Mouse (Mus musculus): Measurements from ENCODE around the gene Rnf166. TPM values are rescaled to one million over a fixed set of nuclear protein-coding genes. Genes with fewer than 3 reads are reported as not detected.
A peak's percentile ranks its signal among the peaks of the same experiment; 100 is the strongest.

Rnf166 gene
- polyA plus RNA-seq, 1 experiment from 2014 or later: 34.9 TPM

DNA sequence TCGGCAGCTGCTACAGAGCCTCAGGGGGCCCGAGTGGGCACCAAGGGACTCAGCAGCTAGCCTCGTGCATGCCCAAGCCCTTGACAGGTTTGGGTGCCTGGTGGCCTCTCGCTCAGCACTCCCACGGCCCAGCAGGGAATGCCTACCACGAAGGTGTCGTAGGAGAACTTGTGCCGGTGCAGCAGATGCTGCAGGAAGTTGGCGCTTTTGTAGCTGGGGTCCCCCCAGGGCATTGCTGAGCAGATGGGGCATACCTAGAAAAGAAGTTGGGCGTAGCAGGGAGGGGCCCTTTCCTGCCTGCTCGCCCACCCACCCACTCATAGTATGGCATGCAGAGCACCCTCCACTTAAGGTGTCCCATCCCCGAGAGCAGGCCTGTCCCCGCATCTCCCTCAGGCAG is 8.0 kb downstream of the Rnf166 start:
- no peak for ATAC-seq (ENCODE audit: low FRiP score)
- Histone ChIP-seq H3K4me1 (no peaks in the 10 kb centered on the region; the same call in 1 of the 2 replicates), H3K27ac (replicated peaks) (no peak overlapping the region), H3K4me3 (replicated peaks) (no peak overlapping the region), H3K27me3 (replicated peaks) (peaks cover 12% of the 10 kb centered on the region), H3K4me2 (no peak overlapping the region), H3K9ac (replicated peaks) (no peak overlapping the region), H3K36me3 (peaks cover 40% of the 10 kb centered on the region), H3K9me3 (replicated peaks) (no peaks in the 10 kb centered on the region)
- 87% methylated on average over 13 of the region's 13 CpGs for WGBS

DNA sequence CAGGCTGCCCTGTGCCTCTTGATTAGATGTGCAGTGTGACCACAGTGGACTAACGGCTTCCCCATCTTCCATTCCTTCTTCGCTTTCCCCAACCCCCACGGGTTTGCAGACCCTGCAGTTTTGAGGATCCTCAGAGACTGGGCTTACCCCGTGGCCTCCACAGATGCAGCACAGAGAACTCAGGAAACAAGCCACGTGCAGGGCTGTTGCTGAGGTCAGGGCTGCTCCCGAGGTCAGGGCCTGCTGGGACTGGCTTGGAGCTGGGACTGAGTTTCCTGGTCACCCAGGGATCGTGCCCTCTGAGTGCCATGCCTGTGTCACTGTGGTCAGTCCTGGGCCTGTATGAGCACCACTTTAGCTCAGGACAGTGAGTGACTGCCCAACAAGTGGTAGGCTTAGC is 10.9 kb downstream of the Rnf166 start:
- ATAC-seq (ENCODE audit: low FRiP score): no peak
- H3K9me3 ChIP-seq (replicated peaks): no peaks in the 10 kb centered on the region
- H3K4me2 ChIP-seq: no peak overlapping the region
- H3K27me3 ChIP-seq (replicated peaks): peaks cover 40% of the 10 kb centered on the region
- 72% methylated on average over 7 of the region's 7 CpGs for WGBS
- peaks cover 15% of the 10 kb centered on the region for H3K4me1 ChIP-seq
- H3K27ac ChIP-seq (replicated peaks): no peak overlapping the region
- H3K9ac ChIP-seq (replicated peaks): no peak overlapping the region
- no peak overlapping the region for H3K4me3 ChIP-seq (replicated peaks)
- H3K36me3 ChIP-seq: peaks cover 33% of the 10 kb centered on the region

DNA sequence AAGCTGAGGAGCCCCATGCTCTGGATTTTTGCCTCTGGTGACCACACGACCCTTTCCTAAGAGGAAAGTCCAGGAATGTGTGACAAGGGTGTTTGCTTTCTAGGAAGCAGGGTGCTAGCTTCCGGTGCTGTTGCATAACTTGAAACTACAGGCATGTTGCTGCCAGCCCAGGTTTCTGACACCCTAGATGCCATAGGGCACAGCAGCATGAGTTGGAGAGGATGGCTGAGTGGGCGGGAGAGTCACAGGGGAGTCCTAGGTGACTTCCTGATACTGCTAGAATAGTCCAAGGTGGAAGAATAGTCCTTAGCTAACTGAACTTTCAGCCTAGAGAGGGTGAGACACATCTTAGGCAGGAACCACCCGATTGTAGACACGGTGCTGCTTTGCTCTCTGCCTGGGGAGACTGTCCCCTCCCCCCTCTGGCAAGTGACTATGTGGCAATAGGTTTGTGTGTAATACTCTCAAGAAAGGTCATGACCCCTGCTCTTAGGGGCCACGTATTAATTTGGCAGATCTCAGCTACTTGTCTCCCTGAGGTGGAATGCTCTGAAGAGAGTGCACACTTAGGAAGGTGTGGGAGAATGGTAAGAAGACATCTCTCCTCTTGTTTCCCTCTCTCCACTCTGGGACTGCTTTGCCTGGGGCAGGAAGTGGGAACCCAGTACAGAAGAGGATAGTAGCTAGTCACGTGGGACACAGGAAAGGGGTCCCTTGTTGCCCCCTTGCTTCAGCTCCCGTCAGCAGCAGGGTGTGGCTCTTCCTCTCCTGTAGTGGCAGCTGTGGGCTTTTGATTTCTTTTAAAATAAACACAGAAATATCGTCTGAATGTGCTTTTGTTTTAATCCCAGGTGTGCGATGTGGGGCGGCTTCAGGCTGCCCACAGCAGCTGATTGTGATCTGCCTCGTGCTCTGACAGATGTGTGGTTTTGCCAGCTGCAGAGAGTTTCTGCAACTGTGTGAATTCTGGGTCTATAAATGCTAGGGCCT is 11.9 kb downstream of the Rnf166 start:
- Histone ChIP-seq H3K27ac (replicated peaks) (no peak overlapping the region), H3K27me3 (replicated peaks) (peaks cover 50% of the 10 kb centered on the region), H3K4me2 (no peak overlapping the region), H3K9me3 (replicated peaks) (no peaks in the 10 kb centered on the region), H3K9ac (replicated peaks) (no peak overlapping the region), H3K4me3 (replicated peaks) (no peak overlapping the region), H3K4me1 (peaks cover 17% of the 10 kb centered on the region), H3K36me3 (peaks cover 26% of the 10 kb centered on the region)
- 68% methylated on average over 12 of the region's 12 CpGs for WGBS
- no peak for ATAC-seq (ENCODE audit: low FRiP score)

DNA sequence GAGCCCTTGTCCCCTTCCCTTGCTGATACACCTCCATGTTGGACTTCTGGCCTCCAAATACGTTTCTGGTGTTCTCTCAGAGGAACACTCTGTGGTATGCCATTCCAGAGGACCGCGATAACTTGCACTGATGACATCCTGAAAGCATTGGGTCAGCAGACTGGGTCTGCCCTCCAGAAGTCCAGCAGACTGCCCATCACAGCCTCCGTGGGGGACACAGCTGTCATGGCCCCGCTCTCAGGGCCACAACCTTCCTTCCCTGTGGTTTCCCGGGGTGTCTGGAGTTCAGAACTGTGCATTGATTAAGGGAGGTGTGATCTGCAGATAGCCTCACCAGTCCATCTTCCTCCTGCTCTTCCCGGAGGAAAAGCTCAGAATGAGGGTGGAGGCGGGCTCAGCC is 13.4 kb downstream of the Rnf166 start:
- H3K27me3 ChIP-seq (replicated peaks): peaks cover 60% of the 10 kb centered on the region
- H3K9ac ChIP-seq (replicated peaks): no peak overlapping the region
- peaks cover 19% of the 10 kb centered on the region for H3K36me3 ChIP-seq
- H3K4me3 ChIP-seq (replicated peaks): no peak overlapping the region
- no peak for ATAC-seq (ENCODE audit: low FRiP score)
- H3K27ac ChIP-seq (replicated peaks): no peak overlapping the region
- peaks cover 17% of the 10 kb centered on the region for H3K4me1 ChIP-seq
- H3K4me2 ChIP-seq: no peak overlapping the region
- no peaks in the 10 kb centered on the region for H3K9me3 ChIP-seq (replicated peaks)
- 75% methylated on average over 8 of the region's 8 CpGs for WGBS

DNA sequence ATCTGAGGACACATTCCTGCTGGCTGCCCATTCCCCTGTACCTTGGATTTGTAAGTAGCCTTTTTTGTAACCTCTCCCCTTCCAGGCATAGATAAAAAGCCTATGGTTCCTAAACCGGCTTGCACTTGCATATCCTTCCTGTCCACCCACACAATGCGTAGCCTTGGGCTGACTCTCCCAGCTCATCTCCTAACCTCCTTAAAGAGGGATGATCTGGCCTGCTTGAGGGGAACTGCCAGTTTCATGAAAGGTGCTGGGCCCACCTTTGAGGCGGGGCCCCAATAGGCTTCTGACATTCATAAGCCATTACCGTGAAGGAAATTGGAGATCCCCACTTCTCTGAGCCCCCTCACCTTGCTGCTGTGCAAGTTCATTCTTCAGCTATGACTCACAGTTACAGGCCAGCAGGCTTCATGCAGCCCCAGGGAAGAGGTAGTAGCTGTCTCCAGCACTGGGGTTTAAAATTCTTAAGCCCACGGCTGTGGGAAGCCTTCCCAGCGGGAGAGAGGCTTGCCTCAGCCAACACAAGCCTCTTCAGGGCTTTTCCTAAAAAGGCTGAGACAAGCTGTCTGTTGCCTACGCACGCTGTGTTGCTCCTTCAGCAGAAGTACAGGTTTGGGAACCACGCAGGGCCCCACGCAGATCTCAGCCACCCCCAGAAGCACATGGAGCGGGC is 14.3 kb downstream of the Rnf166 start:
- Histone ChIP-seq H3K27me3 (replicated peaks) (peaks cover 60% of the 10 kb centered on the region), H3K27ac (replicated peaks) (no peak overlapping the region), H3K4me2 (no peak overlapping the region), H3K4me3 (replicated peaks) (no peak overlapping the region), H3K36me3 (peaks cover 14% of the 10 kb centered on the region), H3K9me3 (replicated peaks) (no peaks in the 10 kb centered on the region), H3K9ac (replicated peaks) (no peak overlapping the region), H3K4me1 (peaks cover 17% of the 10 kb centered on the region)
- ATAC-seq (ENCODE audit: low FRiP score): no peak
- 60% methylated on average over 11 of the region's 11 CpGs for WGBS

DNA sequence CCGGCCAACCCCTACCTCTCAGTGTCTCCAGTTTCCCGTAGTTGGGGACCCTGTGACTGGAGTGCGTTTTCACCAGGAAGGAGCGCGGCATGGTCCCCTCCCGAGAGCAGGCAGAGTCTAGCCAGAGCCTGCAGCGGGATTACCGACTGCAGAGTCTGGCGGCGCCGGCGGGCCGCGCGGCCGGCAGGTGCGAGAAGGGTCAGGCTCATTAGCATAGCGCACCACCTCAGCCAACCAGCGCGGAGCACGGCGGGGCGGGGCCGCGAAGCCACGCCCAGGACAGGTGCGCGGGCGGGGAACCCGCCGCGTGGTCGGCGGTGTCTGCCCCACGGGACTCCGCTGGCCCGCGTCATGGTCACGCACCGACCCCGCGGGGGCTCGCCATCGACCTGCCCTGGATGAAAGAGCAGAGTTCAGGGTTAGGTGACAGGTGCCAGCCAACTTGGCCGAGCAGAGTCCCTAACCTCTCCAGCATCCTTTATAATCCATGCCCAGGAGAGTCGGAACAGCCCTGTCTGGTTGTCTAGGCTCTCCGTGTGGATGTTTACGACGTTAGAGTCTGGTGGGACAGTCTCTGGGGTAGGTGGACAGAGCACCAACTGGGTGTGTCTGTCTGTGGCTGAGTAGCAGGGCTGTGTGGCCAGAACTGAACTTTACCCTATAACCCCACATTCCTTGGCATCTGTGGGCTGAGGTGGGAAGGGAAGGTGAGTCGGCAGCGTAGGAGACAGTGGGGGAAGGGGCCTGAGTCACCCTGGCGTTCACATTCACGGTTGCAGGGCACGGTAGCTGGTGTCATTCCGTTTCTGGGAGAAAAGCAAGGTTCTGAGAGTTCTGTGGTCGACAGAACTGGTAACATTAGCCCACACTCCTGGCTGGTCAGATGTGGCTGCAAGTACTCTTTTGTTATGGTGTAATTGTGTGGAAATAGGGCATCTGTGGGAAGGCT is 15.1 kb downstream of the Rnf166 start, which contains the start of gene Snai3:
Gene Snai3, minus strand, starts transcription at position 210 of the 949 bp plus-strand sequence.
- ATAC-seq (ENCODE audit: low FRiP score): peak; percentile 53
- peak within 1 kb of the TSS; percentile 35 for H3K4me3 ChIP-seq (replicated peaks)
- H3K9me3 ChIP-seq (replicated peaks): no peaks in the 10 kb centered on the region
- peak within 1 kb of the TSS; percentile 86 for H3K4me2 ChIP-seq
- 2% methylated on average over 56 of the region's 56 CpGs for WGBS
- H3K4me1 ChIP-seq: peaks cover 17% of the 10 kb centered on the region
- peak within 1 kb of the TSS; percentile 5; the same call in 1 of the 2 replicates for H3K9ac ChIP-seq (replicated peaks)
- 0 out of 2 replicates have a peak, but pooled peaks cover 6% of the 10 kb centered on the region for H3K36me3 ChIP-seq
- H3K27ac ChIP-seq (replicated peaks): no peak within 1 kb of the TSS
- peaks cover 63% of the 10 kb centered on the region for H3K27me3 ChIP-seq (replicated peaks)

DNA sequence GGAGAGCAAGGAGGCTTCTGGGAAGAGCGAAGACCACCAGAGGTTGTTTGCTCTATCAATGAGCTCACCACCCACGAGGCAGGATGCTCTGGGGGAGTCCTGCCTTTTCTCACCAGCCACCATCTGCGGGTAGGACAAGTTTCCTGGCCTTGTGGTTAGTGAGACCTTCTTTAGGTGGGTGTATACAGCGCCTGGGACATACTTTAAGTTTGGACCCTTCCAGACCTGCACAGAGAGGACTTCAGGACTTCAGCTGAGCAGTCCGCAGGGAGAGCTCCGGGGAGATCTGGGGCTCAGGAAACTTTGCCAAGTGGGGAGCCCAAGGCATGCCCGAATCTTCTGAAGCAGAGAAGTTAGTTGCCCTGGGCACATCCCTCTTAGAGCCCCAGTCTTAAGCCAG is 15.9 kb downstream of the Rnf166 start:
- WGBS: 29% methylated on average over 7 of the region's 7 CpGs
- Histone ChIP-seq H3K27ac (replicated peaks) (no peak overlapping the region), H3K4me2 (peak overlapping the region; percentile 86), H3K36me3 (no peaks in the 10 kb centered on the region), H3K27me3 (replicated peaks) (peaks cover 67% of the 10 kb centered on the region), H3K4me3 (replicated peaks) (peak overlapping the region; percentile 35), H3K9ac (replicated peaks) (no peak overlapping the region), H3K4me1 (peaks cover 17% of the 10 kb centered on the region), H3K9me3 (replicated peaks) (no peaks in the 10 kb centered on the region)
- ATAC-seq (ENCODE audit: low FRiP score): no peak

DNA sequence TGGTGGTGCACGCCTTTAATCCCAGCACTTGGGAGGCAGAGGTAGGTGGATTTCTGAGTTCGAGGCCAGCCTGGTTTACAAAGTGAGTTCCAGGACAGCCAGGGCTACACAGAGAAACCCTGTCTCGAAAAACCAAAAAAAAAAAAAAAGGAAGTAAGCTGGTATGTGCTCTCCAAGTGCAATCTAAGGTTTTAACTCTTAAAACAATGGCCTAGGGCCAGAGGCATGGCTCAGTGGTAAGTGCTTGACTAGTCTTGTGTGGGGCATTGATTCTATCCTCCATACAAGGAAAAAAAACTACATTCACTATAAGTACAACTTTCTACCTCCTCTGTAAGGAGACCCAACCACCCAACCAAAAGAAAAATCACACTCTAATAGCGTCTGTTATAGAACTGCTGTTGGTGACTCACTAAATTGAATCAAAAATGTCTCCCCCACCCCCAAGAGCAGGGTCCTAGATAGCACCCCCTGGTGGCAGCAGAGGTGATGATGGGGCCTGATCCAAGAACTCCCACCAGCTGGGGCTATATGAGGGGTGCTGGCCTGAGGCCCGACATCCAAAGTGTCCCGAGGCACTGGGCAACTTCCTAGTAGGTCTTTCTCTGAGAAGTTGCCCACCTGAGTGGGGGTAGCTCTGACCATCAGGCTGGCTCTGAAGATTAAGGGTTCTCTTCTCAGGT is 16.5 kb downstream of the Rnf166 start:
- no peak for ATAC-seq (ENCODE audit: low FRiP score)
- peaks cover 67% of the 10 kb centered on the region for H3K27me3 ChIP-seq (replicated peaks)
- peaks cover 17% of the 10 kb centered on the region for H3K4me1 ChIP-seq
- H3K9me3 ChIP-seq (replicated peaks): no peaks in the 10 kb centered on the region
- no peak overlapping the region for H3K4me2 ChIP-seq
- 66% methylated on average over 6 of the region's 6 CpGs for WGBS
- H3K36me3 ChIP-seq: no peaks in the 10 kb centered on the region
- no peak overlapping the region for H3K4me3 ChIP-seq (replicated peaks)
- H3K9ac ChIP-seq (replicated peaks): no peak overlapping the region
- no peak overlapping the region for H3K27ac ChIP-seq (replicated peaks)

DNA sequence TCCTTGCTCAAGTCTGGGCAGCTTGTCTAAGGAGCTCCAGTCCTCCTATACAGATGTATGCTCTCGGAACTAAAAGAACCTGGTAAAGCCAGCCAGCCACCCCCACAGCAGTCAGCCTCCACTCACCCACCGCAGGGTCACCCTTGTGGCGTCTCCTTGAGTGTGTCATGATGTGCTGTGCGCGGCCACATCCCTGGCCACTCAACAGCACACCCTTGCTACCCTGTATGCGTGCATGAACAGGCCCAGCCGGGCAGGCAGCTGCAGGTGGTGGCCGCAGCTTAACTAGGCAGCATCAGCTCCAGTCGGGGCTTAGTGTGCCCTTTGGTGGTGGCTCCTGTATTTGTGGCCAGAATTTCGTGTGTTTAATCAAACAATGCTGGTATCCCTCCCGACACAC is 18.7 kb downstream of the Rnf166 start:
- WGBS: 82% methylated on average over 11 of the region's 11 CpGs
- ATAC-seq (ENCODE audit: low FRiP score): no peak
- Histone ChIP-seq H3K4me3 (replicated peaks) (no peak overlapping the region), H3K4me2 (no peak overlapping the region), H3K9me3 (replicated peaks) (no peaks in the 10 kb centered on the region), H3K36me3 (no peaks in the 10 kb centered on the region), H3K4me1 (peaks cover 17% of the 10 kb centered on the region), H3K9ac (replicated peaks) (no peak overlapping the region), H3K27ac (replicated peaks) (no peak overlapping the region), H3K27me3 (replicated peaks) (peaks cover 49% of the 10 kb centered on the region)

DNA sequence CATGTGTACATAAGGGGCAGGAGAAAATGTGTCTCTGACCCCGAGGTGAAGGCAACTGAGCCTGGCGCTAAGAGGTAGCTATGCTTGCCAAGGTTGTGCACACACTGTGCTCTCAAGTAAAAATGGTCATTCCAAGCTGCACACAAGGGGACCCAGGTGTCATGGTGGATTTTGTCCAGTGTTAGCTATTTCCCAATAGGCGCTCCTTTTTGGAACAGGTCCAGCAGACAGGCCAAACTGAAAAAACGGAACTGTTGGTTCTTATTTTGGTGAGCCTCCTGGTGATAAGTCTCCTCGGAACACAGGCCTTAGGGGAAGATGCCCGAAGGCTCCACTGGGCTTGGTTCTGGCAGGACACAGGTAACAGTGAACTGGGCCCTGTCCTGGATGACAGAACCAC is 21.5 kb downstream of the Rnf166 start:
- Histone ChIP-seq H3K9me3 (replicated peaks) (no peaks in the 10 kb centered on the region), H3K4me3 (replicated peaks) (no peak overlapping the region), H3K9ac (replicated peaks) (no peak overlapping the region), H3K27ac (replicated peaks) (no peak overlapping the region), H3K4me2 (no peak overlapping the region), H3K36me3 (no peaks in the 10 kb centered on the region), H3K27me3 (replicated peaks) (peaks cover 21% of the 10 kb centered on the region), H3K4me1 (no peaks in the 10 kb centered on the region)
- ATAC-seq (ENCODE audit: low FRiP score): no peak
- WGBS: 85% methylated on average over 6 of the region's 6 CpGs
